Mouse (Mus musculus) neural tube, embryonic 13.5 days (tissue): ENCODE results near the gene Rpl5. TPM values are rescaled to one million over a fixed set of nuclear protein-coding genes. Genes with fewer than 3 reads are reported as not detected.
"Not testable (repeated sequence)": the region's sequence is repeated elsewhere in the genome, so short reads cannot be mapped to it uniquely, and the experiment has no call there.

Source experiments
- ATAC-seq: fragments of 200-750 bp; cut with Nextera tagmentation; 2 replicates; pipeline ENCODE4 v1.8.0; 2017; ENCODE audit warnings: low read depth, mild to moderate bottlenecking, moderate TSS enrichment, moderate library complexity
- H3K27ac ChIP-seq: fragments of 300-500 bp; sonication (generic); replicated peaks from 2 replicates; pipeline ENCODE4 v1.5.1; 2015; ENCODE audit warnings: moderate library complexity, mild to moderate bottlenecking, inconsistent platforms
- H3K27me3 ChIP-seq: fragments of 300-500 bp; sonication (generic); 2 replicates; pipeline ENCODE4 v1.6.1; 2015; ENCODE audit warnings: mild to moderate bottlenecking, inconsistent platforms
- H3K36me3 ChIP-seq: fragments of 300-500 bp; sonication (generic); 2 replicates; pipeline ENCODE4 v1.6.1; 2015; ENCODE audit warnings: mild to moderate bottlenecking, inconsistent platforms
- H3K4me1 ChIP-seq: fragments of 300-500 bp; sonication (generic); replicated peaks from 2 replicates; pipeline ENCODE4 v1.6.1; 2015; ENCODE audit warnings: inconsistent platforms
- H3K4me2 ChIP-seq: fragments of 300-500 bp; sonication (generic); 2 replicates; pipeline ENCODE4 v1.6.1; 2015; ENCODE audit warnings: inconsistent platforms, mild to moderate bottlenecking, moderate library complexity
- H3K4me3 ChIP-seq: fragments of 300-500 bp; sonication (generic); 2 replicates; pipeline ENCODE4 v1.5.1; 2015; ENCODE audit warnings: mild to moderate bottlenecking, inconsistent platforms
- H3K9ac ChIP-seq: fragments of 300-500 bp; sonication (generic); 2 replicates; pipeline ENCODE4 v1.6.1; 2015; ENCODE audit warnings: moderate library complexity, mild to moderate bottlenecking, inconsistent platforms
- H3K9me3 ChIP-seq: fragments of 300-500 bp; sonication (generic); 2 replicates; pipeline ENCODE4 v1.6.1; 2016; ENCODE audit warnings: inconsistent platforms
- WGBS: fragments of 180-500 bp; shearing (Covaris S2); methylation state at CpG from one replicate; pipeline ENCODE4 v1.1.7; 2015; 5-methylcytosine and 5-hydroxymethylcytosine counted together
- polyA plus RNA-seq: library from polyadenylated mRNA; unstranded; fragments of >200 nt; fragmentation: Nextera tagmentation; extraction: Ambion mirVana; gene quantifications from 2 replicates; pipeline ENCODE4 v1.2.1, GENCODE M21; 2015

Gene Rpl5
- polyA plus RNA-seq, 1 experiment from 2014 or later: 56.2 TPM

DNA sequence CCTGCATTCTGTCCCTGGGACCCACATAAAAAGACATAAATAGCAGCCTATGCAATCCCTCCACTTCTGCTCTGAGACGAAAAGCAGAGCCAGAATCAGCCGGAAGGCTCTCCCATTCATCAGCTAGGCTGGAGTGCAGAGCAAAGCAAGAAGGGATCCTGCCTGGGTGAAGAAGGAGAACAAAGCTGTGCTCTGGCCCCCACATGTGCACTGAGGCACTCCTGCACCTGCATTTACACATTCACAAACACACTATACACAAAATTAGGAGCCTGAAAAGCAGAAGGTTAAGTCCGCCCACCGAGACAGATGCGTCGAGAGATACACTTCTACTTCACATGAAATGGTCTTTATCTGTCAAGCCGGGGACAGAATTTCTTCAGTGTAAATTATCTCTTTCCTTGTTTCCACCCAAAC, 26.4 kb upstream of the Rpl5 start:
- ATAC-seq: no peak

DNA sequence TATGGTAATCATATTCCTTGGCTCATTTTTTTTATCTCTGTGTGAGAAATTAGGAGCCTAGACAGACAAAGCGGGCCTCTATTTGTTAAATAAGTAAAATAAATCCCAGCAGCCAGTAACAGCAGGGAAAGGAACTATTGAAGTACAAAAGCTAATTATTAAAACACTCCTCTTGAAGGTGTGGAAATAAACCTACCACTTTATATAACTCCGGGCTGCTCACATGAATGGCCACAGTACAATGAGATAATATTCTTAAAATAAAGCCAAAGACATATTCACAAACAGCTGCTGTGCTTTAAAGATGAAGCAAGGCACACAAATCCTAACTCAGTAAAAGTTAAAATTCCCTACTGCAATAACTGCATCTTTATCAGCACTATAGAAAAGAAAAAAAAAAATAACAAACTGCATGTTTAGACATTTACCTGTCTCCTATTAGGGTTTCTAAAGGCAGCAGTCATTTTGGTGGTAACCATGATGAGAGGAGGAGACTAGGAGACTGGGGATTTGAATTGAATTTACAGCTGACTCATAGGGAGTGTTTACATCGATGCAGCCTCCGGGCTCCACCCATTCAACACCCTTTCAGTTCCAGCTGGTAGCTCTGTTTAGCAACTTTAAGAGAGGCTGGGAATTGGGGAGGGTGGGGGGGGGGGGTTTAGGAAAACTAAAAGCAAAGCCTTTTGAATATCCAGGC, 25.6 kb upstream of the Rpl5 start, which contains the start of gene Evi5:
Evi5 (minus strand) TSS at position 547 of the 700 bp plus-strand sequence.
- Histone ChIP-seq H3K36me3 (no peaks in the 10 kb centered on the region), H3K9me3 (no peaks in the 10 kb centered on the region), H3K27me3 (0 out of 2 replicates have a peak, but pooled peaks cover 3% of the 10 kb centered on the region), H3K4me2 (no peak within 1 kb of the TSS), H3K27ac (no peak within 1 kb of the TSS), H3K4me1 (no peaks in the 10 kb centered on the region), H3K9ac (no peak within 1 kb of the TSS), H3K4me3 (no peak within 1 kb of the TSS)
- ATAC-seq: no peak
- 49% methylated on average over 4 of the region's 4 CpGs for WGBS

More for the DNA sequence above, 26.4 kb upstream of the Rpl5 start:
- H3K4me2 ChIP-seq: no peak overlapping the region
- no peak overlapping the region for H3K9ac ChIP-seq
- no peak overlapping the region for H3K4me3 ChIP-seq
- H3K36me3 ChIP-seq: no peaks in the 10 kb centered on the region
- H3K9me3 ChIP-seq: no peaks in the 10 kb centered on the region
- H3K4me1 ChIP-seq: no peaks in the 10 kb centered on the region
- H3K27me3 ChIP-seq: 0 out of 2 replicates have a peak, but pooled peaks cover 3% of the 10 kb centered on the region
- H3K27ac ChIP-seq: no peak overlapping the region
- 66% methylated on average over 7 of the region's 7 CpGs for WGBS

DNA sequence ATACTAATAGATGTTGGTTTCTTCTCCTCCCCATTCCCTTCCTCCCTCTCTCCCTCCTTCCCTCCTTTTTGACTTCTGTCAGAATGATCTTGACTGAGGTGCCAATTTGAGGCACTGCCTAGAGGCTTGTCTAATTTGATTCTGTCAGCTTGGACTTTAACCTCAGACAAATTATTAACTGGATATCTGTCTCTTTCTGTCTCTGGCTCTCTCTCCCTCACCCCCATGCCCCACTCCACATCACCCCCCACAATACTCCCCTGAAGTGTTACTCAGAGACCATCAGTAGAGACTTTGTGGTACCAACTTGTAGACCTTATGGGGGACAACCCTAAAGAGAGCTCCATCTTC, 25.1 kb upstream of the Rpl5 start:
- Histone ChIP-seq H3K4me1 (no peaks in the 10 kb centered on the region), H3K27ac (no peak overlapping the region), H3K4me2 (no peak overlapping the region), H3K4me3 (no peak overlapping the region), H3K9me3 (no peaks in the 10 kb centered on the region), H3K9ac (no peak overlapping the region), H3K27me3 (0 out of 2 replicates have a peak, but pooled peaks cover 3% of the 10 kb centered on the region), H3K36me3 (no peaks in the 10 kb centered on the region)
- ATAC-seq: no peak

DNA sequence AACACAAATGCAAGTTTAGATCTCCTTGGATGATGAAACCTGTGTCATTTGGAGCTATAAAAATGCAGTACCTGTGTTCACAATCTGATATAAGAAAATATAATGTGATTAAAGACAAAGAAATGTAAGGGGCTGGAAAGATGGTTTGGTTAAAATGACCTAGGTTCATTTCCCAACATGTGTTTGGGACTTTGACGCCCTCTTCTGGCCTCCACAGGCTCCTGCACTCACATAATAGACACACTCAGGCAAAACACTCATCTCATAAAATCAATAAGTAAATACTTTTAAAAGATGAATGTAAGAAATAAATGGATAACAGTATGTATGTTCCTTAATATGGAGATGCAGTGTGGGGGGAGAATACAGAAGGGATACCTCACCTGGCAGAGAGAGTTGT, 23.2 kb upstream of the Rpl5 start:
- H3K4me2 ChIP-seq: no peak overlapping the region

DNA sequence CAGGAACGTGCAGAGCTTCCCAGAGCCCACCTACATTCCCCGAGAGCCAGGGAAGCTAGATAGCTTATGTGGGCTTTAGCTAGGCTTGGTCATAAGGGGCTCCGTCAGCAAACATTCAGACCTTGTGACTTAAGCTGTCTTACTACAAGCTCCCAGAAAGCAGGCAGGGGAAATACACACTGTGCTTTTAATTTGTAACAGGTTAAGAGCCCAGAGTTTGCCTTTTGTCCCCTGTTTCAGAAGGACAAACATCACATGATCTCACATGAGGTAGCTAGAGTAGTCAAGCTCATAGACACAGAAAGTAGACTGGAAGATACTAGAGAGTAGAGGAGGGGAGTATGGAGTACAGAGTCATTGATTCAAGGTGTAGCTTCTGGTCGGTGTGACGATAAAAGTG, 19.6 kb upstream of the Rpl5 start:
- H3K9ac ChIP-seq: no peak overlapping the region
- no peak overlapping the region for H3K4me2 ChIP-seq
- H3K27me3 ChIP-seq: no peaks in the 10 kb centered on the region
- WGBS: 84% methylated on average over 5 of the region's 5 CpGs
- H3K36me3 ChIP-seq: no peaks in the 10 kb centered on the region
- H3K4me3 ChIP-seq: no peak overlapping the region
- H3K27ac ChIP-seq: no peak overlapping the region
- no peaks in the 10 kb centered on the region for H3K4me1 ChIP-seq
- H3K9me3 ChIP-seq: no peaks in the 10 kb centered on the region
- no peak for ATAC-seq

More for the DNA sequence above, 23.2 kb upstream of the Rpl5 start:
- Histone ChIP-seq H3K36me3 (no peaks in the 10 kb centered on the region), H3K9ac (no peak overlapping the region), H3K9me3 (no peaks in the 10 kb centered on the region), H3K4me3 (no peak overlapping the region), H3K27me3 (no peaks in the 10 kb centered on the region), H3K27ac (no peak overlapping the region), H3K4me1 (no peaks in the 10 kb centered on the region)
- no peak for ATAC-seq
- WGBS: 85% methylated on average over 1 of the region's 1 CpGs

DNA sequence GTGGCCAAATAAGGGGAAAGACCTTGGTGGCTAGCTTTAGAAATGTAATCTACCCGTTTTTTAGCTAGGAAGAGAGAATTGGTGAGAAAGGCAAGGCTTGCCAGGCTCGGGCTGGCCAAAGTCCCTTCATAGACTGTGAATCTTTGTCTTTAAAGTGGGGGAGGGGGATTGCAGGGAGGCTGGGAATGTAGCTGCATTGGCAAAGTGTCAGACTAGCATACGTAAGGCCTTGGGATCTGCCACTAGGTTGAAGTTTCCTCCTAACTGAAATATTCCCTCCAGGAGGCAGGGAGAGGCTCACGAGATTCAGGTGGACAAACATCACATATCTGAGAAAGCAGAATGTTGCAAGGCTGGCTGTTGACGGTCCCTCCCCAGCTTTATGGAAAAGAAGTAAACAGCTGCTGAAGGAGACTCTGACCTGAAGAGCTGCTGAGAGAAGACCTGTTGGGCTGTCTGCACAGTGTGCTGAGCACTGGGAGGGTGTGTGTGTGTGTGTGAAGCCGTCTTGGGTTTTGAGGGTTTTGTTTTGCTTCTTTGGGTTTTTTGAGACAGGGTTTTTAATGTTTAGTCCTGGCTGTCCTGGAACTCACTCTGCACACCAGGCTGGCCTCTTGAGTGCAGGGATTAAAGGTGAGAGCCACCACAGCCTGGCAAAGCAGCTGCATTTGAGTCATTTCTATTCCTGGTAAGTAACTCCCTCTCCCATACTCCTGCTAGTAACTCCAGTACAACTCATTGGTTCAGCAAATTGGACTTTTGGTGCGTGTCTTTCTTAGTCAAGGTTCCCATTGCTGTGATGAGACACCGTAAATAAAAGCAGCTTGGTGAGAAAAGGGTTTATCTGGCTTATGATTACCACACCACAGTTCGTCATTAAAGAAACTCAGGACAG, 10.1 kb upstream of the Rpl5 start:
- Histone ChIP-seq H3K4me3 (no peak overlapping the region), H3K4me1 (no peaks in the 10 kb centered on the region), H3K36me3 (no peaks in the 10 kb centered on the region), H3K27me3 (no peaks in the 10 kb centered on the region), H3K4me2 (no peak overlapping the region), H3K9ac (no peak overlapping the region), H3K27ac (no peak overlapping the region), H3K9me3 (no peaks in the 10 kb centered on the region)
- ATAC-seq: no peak
- WGBS: 68% methylated on average over 9 of the region's 9 CpGs

DNA sequence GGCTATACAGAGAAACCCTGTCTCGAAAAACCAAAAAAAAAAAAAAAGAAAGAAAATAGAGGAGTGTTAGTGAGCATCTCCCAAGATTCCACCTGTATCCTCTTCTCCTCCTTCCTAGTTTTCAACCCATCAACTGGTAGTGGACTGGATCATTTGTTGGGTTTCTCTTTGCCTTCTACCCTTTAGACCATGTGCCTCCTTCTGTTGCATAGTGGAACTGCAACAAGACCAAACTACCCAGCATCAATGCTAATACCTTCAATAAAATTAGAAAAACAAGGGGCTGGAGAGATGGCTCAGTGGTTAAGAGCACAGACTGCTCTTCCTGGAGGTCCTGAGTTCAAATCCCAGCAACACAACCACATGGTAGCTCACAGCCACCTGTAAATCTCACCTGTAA, 8.8 kb upstream of the Rpl5 start:
- not testable (repeated sequence) for ATAC-seq, H3K27me3 ChIP-seq, H3K4me2 ChIP-seq, H3K9ac ChIP-seq, H3K27ac ChIP-seq, H3K36me3 ChIP-seq, H3K9me3 ChIP-seq, H3K4me1 ChIP-seq, H3K4me3 ChIP-seq
- WGBS: 40% methylated on average over 1 of the region's 1 CpGs

DNA sequence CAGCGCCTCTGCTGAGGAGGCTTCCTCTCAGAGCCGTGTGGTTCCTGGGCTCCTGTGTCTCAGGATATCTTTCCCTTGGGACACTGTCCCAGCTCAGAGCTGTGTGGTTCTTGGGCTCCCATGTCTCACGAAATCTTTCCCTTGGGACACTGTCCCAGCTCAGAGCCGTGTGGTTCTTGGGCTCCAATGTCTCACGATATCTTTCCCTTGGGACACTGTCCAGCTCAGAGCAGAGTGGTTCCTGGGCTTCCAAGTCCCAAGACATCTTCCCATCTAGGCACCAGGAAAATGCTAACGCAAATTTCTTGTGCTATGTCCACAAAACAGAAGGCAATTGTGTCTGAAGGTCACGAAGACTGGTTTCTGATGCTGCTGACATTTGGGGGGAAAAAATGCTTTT, 5.6 kb upstream of the Rpl5 start:
- Histone ChIP-seq H3K9me3 (no peaks in the 10 kb centered on the region), H3K27me3 (no peaks in the 10 kb centered on the region), H3K4me1 (no peaks in the 10 kb centered on the region), H3K27ac (no peak overlapping the region), H3K4me2 (no peak overlapping the region), H3K36me3 (no peaks in the 10 kb centered on the region), H3K9ac (no peak overlapping the region), H3K4me3 (no peak overlapping the region)
- 69% methylated on average over 7 of the region's 7 CpGs for WGBS
- no peak for ATAC-seq

DNA sequence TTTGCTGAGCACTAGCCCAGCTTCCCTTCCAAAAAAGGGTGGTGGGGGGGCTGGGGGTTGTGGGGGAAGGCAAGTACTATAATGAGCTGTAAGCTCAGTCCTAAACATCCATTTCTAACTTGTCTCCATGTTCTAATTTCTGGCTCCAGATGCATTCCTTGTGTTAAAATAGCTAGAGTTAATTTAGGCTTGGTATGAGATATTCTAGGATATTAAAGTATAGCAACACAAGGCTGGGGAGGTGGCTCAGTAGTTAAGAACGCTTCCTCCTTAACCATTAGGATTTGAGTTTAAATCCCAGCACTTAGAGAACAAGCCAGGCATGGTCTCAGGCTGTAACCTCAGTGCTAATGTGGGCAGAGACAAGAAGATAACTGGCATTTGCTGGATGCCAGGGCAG, 4.0 kb upstream of the Rpl5 start:
- H3K27ac ChIP-seq: no peak overlapping the region
- peaks cover under 1% of the 10 kb centered on the region; the same call in 1 of the 2 replicates for H3K4me1 ChIP-seq
- no peak overlapping the region for H3K4me3 ChIP-seq
- H3K36me3 ChIP-seq: no peaks in the 10 kb centered on the region
- H3K9me3 ChIP-seq: no peaks in the 10 kb centered on the region
- no peak overlapping the region for H3K4me2 ChIP-seq
- H3K9ac ChIP-seq: no peak overlapping the region
- H3K27me3 ChIP-seq: no peaks in the 10 kb centered on the region
- ATAC-seq: no peak
- 70% methylated on average over 1 of the region's 1 CpGs for WGBS

DNA sequence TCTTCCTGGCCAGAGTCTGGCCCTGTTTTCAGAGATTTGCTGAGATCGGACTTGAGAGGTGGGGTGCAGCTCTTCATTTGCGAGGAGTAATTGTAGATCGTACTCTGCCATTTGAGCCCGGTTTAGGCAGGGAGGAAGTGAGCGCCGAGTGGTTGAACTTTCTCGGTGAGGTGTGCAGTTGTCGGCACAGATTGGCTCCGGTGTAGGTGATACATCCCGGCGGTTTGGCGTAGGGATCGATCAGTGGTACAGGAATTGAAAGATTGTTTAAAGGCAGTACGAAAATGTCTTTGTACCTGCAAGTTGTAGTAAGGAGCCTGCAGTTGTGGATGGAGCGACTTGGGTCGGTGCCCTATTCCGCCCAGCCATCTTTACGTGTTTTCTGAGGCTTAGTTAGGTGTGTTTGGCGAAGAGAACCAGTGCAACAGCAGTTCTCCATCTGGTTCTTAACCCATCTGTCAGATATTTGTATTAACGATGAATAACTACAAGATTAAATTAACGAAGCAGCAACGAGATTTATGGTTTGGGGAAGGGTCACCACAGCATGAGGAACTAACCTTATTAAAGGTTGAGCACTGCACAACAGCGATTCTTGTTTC, 813 bp downstream of the Rpl5 start:
- WGBS: under 1% methylated on average over 23 of the region's 23 CpGs
- peak overlapping the region; percentile 91 for H3K27ac ChIP-seq
- H3K9me3 ChIP-seq: no peaks in the 10 kb centered on the region
- H3K9ac ChIP-seq: peak overlapping the region; percentile 93
- H3K4me3 ChIP-seq: peak overlapping the region; percentile 82
- peak overlapping the region; percentile 87 for H3K4me2 ChIP-seq
- H3K4me1 ChIP-seq: peaks cover 19% of the 10 kb centered on the region
- peak; percentile 21; the same call in 1 of the 2 replicates for ATAC-seq
- H3K36me3 ChIP-seq: peaks cover 38% of the 10 kb centered on the region
- H3K27me3 ChIP-seq: no peaks in the 10 kb centered on the region

DNA sequence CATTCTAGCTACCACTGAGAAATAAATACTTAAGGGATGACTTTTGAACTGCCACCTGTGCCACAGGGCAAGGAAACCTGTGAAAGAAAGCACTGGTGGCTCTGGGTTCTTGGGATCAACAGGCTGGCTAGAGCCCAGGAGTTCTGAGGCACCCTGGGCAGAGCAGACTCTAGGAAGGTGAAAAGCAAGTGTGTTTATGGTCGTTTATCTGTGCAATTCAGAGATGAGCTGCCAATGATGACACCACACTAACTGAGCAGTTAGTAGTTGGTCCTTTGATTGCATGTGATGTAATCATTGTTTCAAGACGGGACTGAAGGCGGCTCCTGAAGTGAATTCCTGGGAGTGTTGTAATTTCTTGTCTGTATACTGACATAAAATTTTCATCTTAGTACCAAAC, 4.0 kb downstream of the Rpl5 start:
- Histone ChIP-seq H3K36me3 (peaks cover 70% of the 10 kb centered on the region), H3K27ac (no peak overlapping the region), H3K9ac (no peak overlapping the region), H3K4me1 (peaks cover 19% of the 10 kb centered on the region), H3K4me2 (no peak overlapping the region), H3K9me3 (no peaks in the 10 kb centered on the region), H3K27me3 (no peaks in the 10 kb centered on the region), H3K4me3 (no peak overlapping the region)
- no peak for ATAC-seq
- 73% methylated on average over 3 of the region's 3 CpGs for WGBS

DNA sequence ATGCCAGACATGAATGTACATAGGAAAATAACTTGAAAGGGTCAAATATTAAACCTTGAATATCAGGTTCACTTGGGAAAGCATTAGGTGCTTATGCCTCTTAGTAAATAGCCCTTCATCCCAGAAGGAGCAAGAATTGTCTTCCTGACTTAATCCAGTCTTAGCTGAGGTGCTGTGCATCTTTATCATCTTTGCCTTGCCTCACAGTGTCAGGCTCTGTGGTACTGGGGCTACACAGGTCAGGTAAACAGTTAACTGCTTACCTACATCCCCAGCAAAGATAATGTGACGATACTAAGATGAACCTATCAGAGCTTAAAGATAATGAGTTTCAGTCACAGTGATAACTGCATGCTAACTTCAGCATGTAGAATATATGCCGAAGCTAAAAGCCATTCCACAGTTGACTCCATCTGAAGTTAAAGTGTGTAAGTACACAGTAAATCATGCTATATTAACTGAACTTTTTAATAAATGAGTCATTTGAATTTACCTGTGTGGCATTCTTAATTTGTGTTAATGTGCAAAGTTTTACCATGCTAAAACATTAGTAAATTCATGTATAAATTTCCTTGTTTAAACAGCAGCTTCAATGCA, 8.3 kb downstream of the Rpl5 start:
- ATAC-seq: no peak
- 92% methylated on average over 2 of the region's 2 CpGs for WGBS
- Histone ChIP-seq H3K36me3 (peaks cover 76% of the 10 kb centered on the region), H3K4me2 (no peak overlapping the region), H3K27ac (no peak overlapping the region), H3K9ac (no peak overlapping the region), H3K27me3 (no peaks in the 10 kb centered on the region), H3K9me3 (no peaks in the 10 kb centered on the region), H3K4me3 (no peak overlapping the region), H3K4me1 (no peaks in the 10 kb centered on the region)
